Mouse (Mus musculus) ovary, postnatal 10 days (tissue): ENCODE results near the gene Foxl1.
A peak's percentile ranks its signal among the peaks of the same experiment; 100 is the strongest.
"Not testable (repeated sequence)": the region's sequence is repeated elsewhere in the genome, so short reads cannot be mapped to it uniquely, and the experiment has no call there.

ENCODE experiments used
- DNase-seq: peaks from one replicate; pipeline ENCODE4 v3.0.0; 2022; ENCODE audit warnings: low spot score

Foxl1 gene

DNA sequence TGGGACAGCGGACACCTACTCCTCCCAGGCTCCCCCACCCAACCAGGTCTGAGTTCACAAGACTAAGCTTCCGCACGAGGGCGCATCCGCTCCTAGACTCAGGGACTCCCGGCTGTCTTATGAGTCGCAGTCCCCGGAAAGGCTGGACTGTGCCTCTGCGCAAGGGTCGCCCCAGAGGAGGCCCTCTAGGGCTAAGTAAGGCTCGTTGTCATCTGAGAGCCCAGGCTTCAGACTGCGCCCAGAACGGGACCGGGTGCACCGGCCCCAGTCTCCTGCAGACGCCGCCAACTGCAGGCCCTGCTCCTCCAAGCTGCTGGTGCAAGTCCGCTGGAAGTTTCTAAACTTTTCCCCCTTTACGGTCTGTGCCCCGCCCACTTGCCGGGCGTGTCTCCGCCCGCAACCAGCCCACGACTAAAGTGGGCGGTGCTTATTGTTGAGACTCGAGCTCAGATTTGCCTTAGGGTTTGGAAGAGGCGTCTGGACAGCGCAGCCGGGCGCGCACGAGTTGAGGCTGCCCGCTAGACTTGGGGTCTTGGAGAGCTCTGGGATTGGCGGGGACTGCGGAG, 2.3 kb upstream of the Foxl1 start:
- DNase-seq: peak; percentile 43

- DNase-seq: no peak
Observed at GRCm38 (mm10) chr8:121126191-121126590, 1.5 kb upstream of the Foxl1 start.

DNA sequence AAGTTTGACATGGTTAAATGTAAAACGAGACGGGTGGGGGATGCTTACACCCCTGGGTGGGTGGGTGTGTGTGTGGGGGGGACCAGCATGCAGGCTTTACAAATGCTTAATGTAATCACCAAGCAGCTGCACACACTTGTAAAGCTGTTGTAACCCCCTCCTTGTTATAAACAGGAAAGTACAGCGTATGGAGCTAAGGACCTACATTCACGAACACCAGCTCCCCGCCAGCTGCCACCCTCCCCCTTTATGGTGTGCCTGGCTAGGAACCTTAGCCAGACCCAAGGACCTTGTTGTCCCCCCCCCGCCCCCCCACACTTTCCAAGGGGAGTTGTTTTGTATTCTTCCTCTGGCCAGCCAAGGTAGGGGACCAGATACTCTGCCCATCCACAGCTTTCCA, 1.0 kb upstream of the Foxl1 start:
- no peak for DNase-seq

GRCm38 (mm10) chr8:121127291-121127701, 444 bp upstream of the Foxl1 start:
- no peak for DNase-seq

- DNase-seq: no peak
Observed at GRCm38 (mm10) chr8:121128531-121129264, 958 bp downstream of the Foxl1 start.

- no peak for DNase-seq
Observed at GRCm38 (mm10) chr8:121129265-121129940, 1.7 kb downstream of the Foxl1 start.

GRCm38 (mm10) chr8:121130522-121130921, 2.8 kb downstream of the Foxl1 start:
- no peak for DNase-seq

DNA sequence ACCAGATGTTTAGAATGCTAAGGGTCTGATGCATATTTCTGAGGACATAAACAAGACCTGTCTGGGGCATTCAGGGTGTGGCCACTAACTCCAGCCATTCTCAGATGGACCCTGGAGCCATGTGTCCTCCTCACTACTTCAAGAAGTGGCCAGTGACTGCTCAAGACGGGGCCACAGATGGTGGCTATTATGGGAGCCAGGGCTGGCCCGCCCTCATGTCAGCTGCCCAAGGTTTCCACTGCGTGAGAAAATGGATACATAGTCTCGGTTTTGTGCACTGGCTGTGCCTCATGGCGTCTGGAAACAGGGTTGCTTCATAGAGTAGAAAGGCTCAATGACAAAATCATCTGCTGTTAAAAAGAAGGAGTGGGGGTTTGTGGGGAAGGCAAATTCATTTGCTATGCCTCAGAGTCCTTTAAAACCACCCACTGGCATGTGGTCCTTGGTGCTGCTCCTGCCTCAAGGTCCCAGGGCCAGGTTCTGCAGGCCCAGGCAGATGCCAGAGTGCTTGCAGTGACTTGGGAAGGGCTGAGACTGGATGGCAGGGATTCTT, 5.3 kb downstream of the Foxl1 start:
- no peak for DNase-seq

GRCm38 (mm10) chr8:121134102-121134501, 6.4 kb downstream of the Foxl1 start:
- DNase-seq: no peak

- DNase-seq: no peak
Observed at GRCm38 (mm10) chr8:121134512-121134911, 6.8 kb downstream of the Foxl1 start.

DNA sequence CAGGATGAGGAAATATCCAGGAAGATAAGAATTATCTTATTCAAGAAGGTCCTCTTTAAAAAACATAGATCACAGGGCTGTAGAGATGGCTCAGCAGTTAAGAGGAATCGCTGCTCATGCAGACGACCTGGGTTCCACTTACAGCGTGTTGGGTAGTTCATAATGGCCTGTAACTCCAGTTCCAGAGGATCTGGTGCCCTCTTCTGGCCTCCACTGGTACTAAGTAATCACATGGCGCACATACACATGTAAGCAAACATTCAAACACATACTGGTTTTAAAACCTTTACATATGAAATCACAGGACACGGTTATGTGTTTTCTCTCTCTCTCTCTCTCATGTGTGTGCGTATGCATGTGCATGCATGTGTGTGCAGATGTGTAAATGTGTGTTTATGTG, 9.1 kb downstream of the Foxl1 start:
- no peak for DNase-seq

GRCm38 (mm10) chr8:121145457-121146134, 17.9 kb downstream of the Foxl1 start:
- DNase-seq: not testable (repeated sequence)

- no peak for DNase-seq
Observed at GRCm38 (mm10) chr8:121148573-121149083, 20.9 kb downstream of the Foxl1 start.

- no peak for DNase-seq
Observed at GRCm38 (mm10) chr8:121152394-121152793, 24.7 kb downstream of the Foxl1 start.

- DNase-seq: no peak
Observed at GRCm38 (mm10) chr8:121156990-121157491, 29.3 kb downstream of the Foxl1 start.

DNA sequence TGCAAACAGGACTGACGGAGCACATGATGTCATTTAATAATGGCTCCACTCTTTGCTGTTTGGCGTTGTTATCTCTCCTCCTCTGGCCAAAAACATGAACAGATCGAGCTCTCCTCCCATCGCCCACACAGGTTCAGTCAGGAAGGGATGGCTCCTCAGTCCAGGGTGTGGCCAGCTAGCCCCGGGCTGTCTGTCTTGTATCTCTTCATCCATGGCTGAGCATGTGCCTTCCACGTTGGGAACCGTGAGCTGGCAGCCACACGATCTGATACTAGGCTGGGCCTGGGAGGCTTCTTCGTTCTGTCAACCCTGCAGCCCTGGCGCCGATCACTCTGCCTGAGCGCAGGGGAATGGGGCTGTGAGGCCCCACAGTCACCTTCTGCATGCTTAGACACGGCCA, 31.1 kb downstream of the Foxl1 start:
- DNase-seq: no peak

DNA sequence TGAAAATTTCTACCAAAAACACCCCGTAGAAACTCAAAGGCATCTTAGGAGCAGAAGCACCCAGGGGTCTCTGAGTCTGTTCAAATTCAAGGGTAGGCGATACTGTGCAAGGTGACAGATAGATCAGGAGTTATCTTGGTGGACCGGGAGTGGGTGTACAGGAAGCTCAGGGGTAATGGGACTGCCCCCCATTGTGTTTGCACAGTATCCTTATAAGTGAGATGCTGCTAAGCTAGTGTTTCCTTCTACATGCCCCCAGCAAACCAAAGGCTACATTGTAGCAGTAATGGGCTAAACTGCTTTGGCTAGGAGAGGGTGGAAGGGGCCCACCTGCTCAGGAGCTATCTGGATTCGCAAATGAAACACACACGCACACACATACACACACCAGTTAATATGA, 33.7 kb downstream of the Foxl1 start:
- no peak for DNase-seq

DNA sequence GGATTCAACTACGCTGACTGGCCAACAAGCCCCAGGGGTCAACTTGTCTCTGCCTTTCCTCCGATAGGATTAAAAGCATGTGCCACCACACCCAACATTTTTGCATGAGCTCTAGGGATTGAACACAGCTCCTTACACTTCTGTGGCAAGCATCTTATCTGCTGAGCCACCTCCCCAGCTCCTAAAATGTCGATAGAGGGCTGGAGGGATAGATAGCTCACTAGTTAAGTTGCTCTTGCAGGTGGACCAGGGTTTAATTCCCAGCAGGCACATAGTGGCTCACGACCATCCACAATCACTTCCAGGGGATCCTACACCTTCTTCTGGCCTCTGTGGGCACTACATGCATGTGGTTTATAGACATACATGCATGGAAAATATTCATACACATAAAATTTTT, 34.7 kb downstream of the Foxl1 start:
- DNase-seq: no peak

DNA sequence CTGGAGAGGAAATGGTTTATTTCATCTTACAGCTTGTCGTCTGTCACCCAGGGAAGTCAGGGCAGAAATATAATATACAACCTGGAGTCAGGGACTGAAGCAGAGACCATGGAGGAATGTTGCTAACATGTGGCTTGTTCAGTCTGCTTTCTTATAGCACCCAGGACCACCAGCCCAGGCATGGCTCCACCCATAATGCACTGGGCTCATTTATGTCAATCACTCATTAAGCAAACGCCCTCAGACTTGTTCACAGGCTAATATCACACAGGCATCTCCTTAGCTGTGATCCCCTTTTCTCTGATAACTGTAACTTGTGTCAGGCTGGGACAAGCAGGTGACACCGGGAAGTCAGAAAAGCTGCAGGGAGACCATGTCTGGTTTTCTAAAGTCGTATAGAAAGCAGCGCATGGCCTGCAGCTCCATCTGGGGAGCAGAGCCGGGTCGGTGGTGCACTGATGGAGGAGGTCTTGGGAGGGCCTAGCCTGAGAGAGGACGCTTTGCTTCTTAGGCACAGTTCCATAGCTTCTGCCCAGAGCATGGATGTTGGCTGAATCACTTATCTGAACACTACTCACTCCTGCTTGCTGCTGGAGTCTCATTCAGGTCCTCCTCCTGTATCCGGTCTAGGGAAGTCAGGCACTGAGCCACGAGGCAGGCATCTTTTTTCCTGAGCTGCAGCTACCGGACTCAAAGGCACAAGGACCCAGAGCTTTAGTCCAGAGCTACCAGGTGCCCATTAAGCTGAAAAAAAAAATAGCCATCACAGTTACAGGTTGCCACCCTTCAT, 35.4 kb downstream of the Foxl1 start:
- DNase-seq: no peak

DNA sequence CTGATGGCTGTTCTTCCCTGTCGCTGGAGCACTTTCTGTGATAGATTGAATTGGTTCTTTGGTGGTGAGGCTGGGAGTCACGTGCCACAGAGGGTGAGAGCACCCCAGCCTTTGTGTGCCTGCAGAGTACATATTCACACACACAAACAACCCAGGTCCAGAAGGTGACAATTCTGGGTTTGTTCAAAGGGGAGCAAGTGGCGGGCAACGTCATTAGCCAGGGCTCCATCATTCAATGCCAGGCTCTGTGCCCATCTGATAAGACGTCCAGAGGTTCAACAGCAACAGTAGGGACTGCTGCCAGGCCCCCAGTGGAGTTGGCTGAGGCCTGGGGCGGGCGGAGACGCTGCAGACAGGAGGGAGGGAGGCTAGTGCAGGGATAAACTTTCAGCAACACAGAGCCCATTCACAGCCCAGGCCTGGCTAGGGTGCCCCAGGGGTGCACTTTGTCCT, 36.3 kb downstream of the Foxl1 start:
- peak; percentile 38 for DNase-seq

GRCm38 (mm10) chr8:121168033-121168432, 40.3 kb downstream of the Foxl1 start:
- DNase-seq: no peak
